Mouse (Mus musculus) brain, embryonic 18.5 days (tissue): ENCODE results near the gene Uimc1.

Source experiments
- DNase-seq: peaks from one replicate; pipeline ENCODE4 v3.0.0-alpha.2; 2012; ENCODE audit warnings: low read depth, low spot score

Uimc1 gene

GRCm38 (mm10) chr13:55040016-55040415 lies 60.1 kb downstream of the Uimc1 start:
- DNase-seq = no peak

GRCm38 (mm10) chr13:55024215-55024614 lies 75.9 kb downstream of the Uimc1 start:
- no peak for DNase-seq

- DNase-seq = no peak
These were observed 77.4 kb downstream of the Uimc1 start for GRCm38 (mm10) chr13:55022715-55023114.

GRCm38 (mm10) chr13:55022256-55022655 lies 77.8 kb downstream of the Uimc1 start:
- no peak for DNase-seq

- no peak for DNase-seq
These were observed 78.8 kb downstream of the Uimc1 start, which contains the start of gene Hk3 for GRCm38 (mm10) chr13:55021194-55021779. TSS of gene Hk3 (minus strand) at chr13:55021385.

GRCm38 (mm10) chr13:55020051-55020450 lies 80.0 kb downstream of the Uimc1 start:
- no peak for DNase-seq

- DNase-seq = no peak
These were observed 80.9 kb downstream of the Uimc1 start for GRCm38 (mm10) chr13:55019181-55019580.

GRCm38 (mm10) chr13:55018700-55019099 lies 81.4 kb downstream of the Uimc1 start:
- no peak for DNase-seq

- no peak for DNase-seq
These were observed 82.1 kb downstream of the Uimc1 start for GRCm38 (mm10) chr13:55017898-55018599.

GRCm38 (mm10) chr13:55017154-55017897 lies 82.8 kb downstream of the Uimc1 start:
- no peak for DNase-seq

GRCm38 (mm10) chr13:55014451-55014850 lies 85.6 kb downstream of the Uimc1 start:
- no peak for DNase-seq

GRCm38 (mm10) chr13:55013702-55014344 lies 86.3 kb downstream of the Uimc1 start:
- DNase-seq = no peak

GRCm38 (mm10) chr13:55011981-55012478 lies 88.1 kb downstream of the Uimc1 start:
- no peak for DNase-seq

- no peak for DNase-seq
These were observed 89.0 kb downstream of the Uimc1 start for GRCm38 (mm10) chr13:55011103-55011502.

GRCm38 (mm10) chr13:55008589-55008988 lies 91.5 kb downstream of the Uimc1 start:
- peak; percentile 51 for DNase-seq

GRCm38 (mm10) chr13:55006415-55006742 lies 93.7 kb downstream of the Uimc1 start:
- no peak for DNase-seq

GRCm38 (mm10) chr13:55005691-55006414 lies 94.2 kb downstream of the Uimc1 start:
- no peak for DNase-seq

GRCm38 (mm10) chr13:55004646-55005045 lies 95.5 kb downstream of the Uimc1 start:
- DNase-seq = no peak

- DNase-seq = no peak
These were observed 98.0 kb downstream of the Uimc1 start for GRCm38 (mm10) chr13:55002090-55002489.

- DNase-seq = no peak
These were observed 99.7 kb downstream of the Uimc1 start for GRCm38 (mm10) chr13:55000433-55000832.

GRCm38 (mm10) chr13:54997568-54997967 lies 102.5 kb downstream of the Uimc1 start:
- DNase-seq = no peak
